Mouse (Mus musculus) Patski (cell line): Measurements from ENCODE around the gene Ms4a5. TPM values are rescaled to one million over a fixed set of nuclear protein-coding genes. Genes with fewer than 3 reads are reported as not detected.
"Not testable (repeated sequence)": the region's sequence is repeated elsewhere in the genome, so short reads cannot be mapped to it uniquely, and the experiment has no call there.

ENCODE experiments used
- ATAC-seq: fragments of 100-300 bp; one replicate; pipeline ENCODE4 v1.8.0; 2021
- CTCF ChIA-PET: fragments of 350-600 bp; sonication (Branson Sonifier 250); formaldehyde crosslinking; loops from one replicate; lab custom pipeline; 2022; ENCODE audit warnings: inconsistent platforms; lab: Charles Lee
- POLR2A ChIA-PET: fragments of 350-600 bp; sonication (Branson Sonifier 250); formaldehyde crosslinking; loops from one replicate; lab custom pipeline; 2022; ENCODE audit warnings: antibody characterized with exemption, inconsistent platforms; lab: Charles Lee
- DNase-seq: peaks from one replicate; pipeline ENCODE4 v3.0.0-alpha.2; 2011; ENCODE audit warnings: low read depth, low spot score
- H3K27me3 ChIP-seq: fragments of 371-371 bp; one replicate; pipeline ENCODE4 v1.5.1; 2021
- CTCF ChIP-seq: fragments of 100-300 bp; IDR thresholded peaks from one replicate; pipeline ENCODE4 v1.5.1; 2021
- in situ Hi-C: fragments of 300-500 bp; cut with MboI; formaldehyde crosslinking; loops from 3 replicates; pipeline ENCODE4 v1.11.1; 2018; ENCODE audit warnings: low pct_unique_long_range_greater_than_20kb, mixed read lengths
- polyA plus RNA-seq: library from polyadenylated mRNA; unstranded; gene quantifications from one replicate; pipeline ENCODE4 v1.2.3, GENCODE M21; 2021

Ms4a5 gene
- polyA plus RNA-seq, 1 experiment from 2014 or later = not detected

DNA sequence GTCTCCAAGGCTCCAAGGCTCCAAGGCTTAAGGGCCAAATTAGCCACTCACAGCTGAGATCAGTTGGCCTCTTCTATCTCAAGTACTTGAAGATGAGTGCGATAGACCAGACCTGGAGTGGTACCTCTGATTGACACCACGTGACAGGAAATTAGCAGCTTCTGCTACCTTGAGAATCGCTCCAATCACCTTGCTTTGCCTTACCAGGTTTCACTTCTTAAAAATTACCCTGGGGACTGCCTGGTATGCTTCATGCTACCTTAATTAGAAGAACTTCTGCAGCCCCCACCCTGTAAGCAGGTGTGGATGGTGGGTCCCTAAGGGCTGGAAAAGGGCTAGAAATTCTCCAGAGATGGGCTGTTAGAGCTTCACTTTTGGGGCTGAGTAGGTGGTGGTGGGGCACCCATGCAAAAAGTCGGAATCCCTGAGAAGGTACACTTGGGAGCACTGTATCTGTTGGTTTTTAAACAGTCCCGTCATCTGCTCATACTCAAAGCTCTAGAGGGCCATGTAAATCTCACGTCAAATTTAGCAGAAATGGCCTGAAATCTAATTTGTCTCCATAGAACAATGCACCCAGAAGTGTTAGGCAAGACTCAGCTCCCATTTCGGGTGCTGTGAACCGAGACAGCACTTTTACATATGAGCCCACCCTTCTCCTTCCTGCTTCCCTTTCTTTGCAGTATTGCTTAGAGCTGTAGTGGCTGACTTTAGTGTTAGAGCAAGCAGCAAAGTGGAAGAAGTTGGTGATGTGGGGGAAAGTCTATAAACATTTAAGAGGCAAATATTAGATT, 17.4 kb downstream of the Ms4a5 start, which contains the start of gene Ms4a1:
Gene Ms4a1, minus strand, starts transcription at position 190 of the 794 bp plus-strand sequence.
- POLR2A ChIA-PET = no interaction called here
- H3K27me3 ChIP-seq = peaks cover 24% of the 10 kb centered on the region
- TF ChIP-seq CTCF = no peak
- CTCF ChIA-PET = no interaction called here
- in situ Hi-C loops = no loop called here
- DNase-seq (no peak), ATAC-seq (no peak)

GRCm38 (mm10) chr19:11264602-11265185, 19.0 kb downstream of the Ms4a5 start:
- H3K27me3 ChIP-seq = peaks cover 15% of the 10 kb centered on the region
- DNase-seq (no peak), ATAC-seq (no peak)
- in situ Hi-C loops = no loop called here
- POLR2A ChIA-PET = no interaction called here
- TF ChIP-seq CTCF = no peak
- CTCF ChIA-PET = no interaction called here

GRCm38 (mm10) chr19:11263549-11263948, 20.1 kb downstream of the Ms4a5 start:
- H3K27me3 ChIP-seq = peaks cover 15% of the 10 kb centered on the region
- no peak for DNase-seq
- in situ Hi-C loops = no loop called here
- CTCF ChIA-PET = no interaction called here
- POLR2A ChIA-PET = no interaction called here
- no peak for TF ChIP-seq CTCF
- no peak for ATAC-seq

DNA sequence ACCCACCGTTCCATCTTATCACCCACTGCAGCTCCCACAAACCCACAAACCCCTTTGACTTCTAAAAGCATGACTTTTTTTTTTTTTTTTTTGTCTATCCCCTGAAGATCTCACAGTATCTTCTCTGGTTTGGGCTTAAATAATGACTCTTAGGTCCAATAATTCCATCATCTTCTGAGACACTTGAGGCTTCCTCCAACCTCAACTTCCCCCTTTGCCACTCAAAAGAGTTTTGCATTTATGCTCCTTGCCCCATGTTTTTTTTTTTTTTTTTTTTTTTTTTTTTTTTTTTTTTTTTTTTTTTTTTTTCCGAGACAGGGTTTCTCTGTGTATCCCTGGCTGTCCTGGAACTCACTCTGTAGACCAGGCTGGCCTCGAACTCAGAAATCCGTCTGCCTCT, 20.7 kb downstream of the Ms4a5 start:
- in situ Hi-C loops, ATAC-seq, DNase-seq, CTCF ChIA-PET, POLR2A ChIA-PET: not testable (repeated sequence)
- peaks cover 15% of the 10 kb centered on the region for H3K27me3 ChIP-seq

DNA sequence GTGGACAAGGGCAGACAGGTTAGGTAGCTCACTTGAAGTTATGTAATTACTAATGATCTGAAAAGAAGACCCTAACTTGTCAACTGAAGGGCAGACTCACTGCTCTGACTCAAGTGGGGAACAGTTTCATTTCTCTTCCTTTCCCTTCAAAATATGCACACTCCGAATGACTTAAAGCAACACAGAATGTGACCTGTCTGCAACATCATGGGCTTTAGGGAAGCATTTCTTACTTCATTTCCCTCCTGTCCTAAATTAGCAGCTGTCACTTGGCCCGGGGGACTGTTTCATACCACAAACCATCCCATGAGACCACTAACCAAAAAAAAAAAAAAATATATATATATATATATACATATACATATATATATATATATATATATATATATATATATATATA, 22.2 kb downstream of the Ms4a5 start:
- no peak for TF ChIP-seq CTCF
- POLR2A ChIA-PET = no interaction called here
- DNase-seq = no peak
- H3K27me3 ChIP-seq = peaks cover 18% of the 10 kb centered on the region
- CTCF ChIA-PET = interaction anchor here (1.1 kb wide), 1 partner anchor 71 kb away, joined by 3 read pairs; no protein-coding TSS in a partner anchor
- no peak for ATAC-seq
- in situ Hi-C loops = no loop called here

GRCm38 (mm10) chr19:11244230-11244629, 39.4 kb downstream of the Ms4a5 start:
- H3K27me3 ChIP-seq = peaks cover 16% of the 10 kb centered on the region
- POLR2A ChIA-PET = no interaction called here
- in situ Hi-C loops = no loop called here
- no peak for DNase-seq
- no peak for TF ChIP-seq CTCF
- ATAC-seq = no peak
- CTCF ChIA-PET = no interaction called here

DNA sequence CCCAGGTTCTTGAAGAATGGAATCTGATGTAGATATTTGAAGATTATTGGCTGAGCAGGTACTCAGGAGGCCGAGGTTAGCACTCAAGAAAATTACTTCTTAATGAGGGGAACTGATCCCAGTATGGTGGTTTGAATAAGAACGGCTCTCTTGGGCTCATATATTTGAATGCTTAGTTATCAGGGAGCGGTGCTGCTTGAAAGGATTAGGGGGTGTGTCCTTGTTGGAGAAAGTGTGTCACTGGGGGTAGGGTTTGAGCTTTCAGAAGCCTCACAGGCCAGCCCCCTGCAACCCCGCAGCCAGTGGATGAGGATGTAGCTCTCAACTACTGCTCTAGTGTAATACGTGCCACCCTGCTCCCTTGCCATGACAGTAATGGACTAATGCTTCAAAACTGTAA, 41.1 kb downstream of the Ms4a5 start:
- POLR2A ChIA-PET = no interaction called here
- CTCF ChIA-PET = no interaction called here
- in situ Hi-C loops = no loop called here

GRCm38 (mm10) chr19:11235820-11236219, 47.9 kb downstream of the Ms4a5 start:
- in situ Hi-C loops = no loop called here
- no peak for ATAC-seq
- TF ChIP-seq CTCF = no peak
- ChIA-PET CTCF (no interaction called here), POLR2A (no interaction called here)
- H3K27me3 ChIP-seq = peaks cover 14% of the 10 kb centered on the region
- DNase-seq = no peak

More for the DNA sequence above, 41.1 kb downstream of the Ms4a5 start:
- no peak for TF ChIP-seq CTCF
- DNase-seq (no peak), ATAC-seq (no peak)
- H3K27me3 ChIP-seq = peaks cover 16% of the 10 kb centered on the region

DNA sequence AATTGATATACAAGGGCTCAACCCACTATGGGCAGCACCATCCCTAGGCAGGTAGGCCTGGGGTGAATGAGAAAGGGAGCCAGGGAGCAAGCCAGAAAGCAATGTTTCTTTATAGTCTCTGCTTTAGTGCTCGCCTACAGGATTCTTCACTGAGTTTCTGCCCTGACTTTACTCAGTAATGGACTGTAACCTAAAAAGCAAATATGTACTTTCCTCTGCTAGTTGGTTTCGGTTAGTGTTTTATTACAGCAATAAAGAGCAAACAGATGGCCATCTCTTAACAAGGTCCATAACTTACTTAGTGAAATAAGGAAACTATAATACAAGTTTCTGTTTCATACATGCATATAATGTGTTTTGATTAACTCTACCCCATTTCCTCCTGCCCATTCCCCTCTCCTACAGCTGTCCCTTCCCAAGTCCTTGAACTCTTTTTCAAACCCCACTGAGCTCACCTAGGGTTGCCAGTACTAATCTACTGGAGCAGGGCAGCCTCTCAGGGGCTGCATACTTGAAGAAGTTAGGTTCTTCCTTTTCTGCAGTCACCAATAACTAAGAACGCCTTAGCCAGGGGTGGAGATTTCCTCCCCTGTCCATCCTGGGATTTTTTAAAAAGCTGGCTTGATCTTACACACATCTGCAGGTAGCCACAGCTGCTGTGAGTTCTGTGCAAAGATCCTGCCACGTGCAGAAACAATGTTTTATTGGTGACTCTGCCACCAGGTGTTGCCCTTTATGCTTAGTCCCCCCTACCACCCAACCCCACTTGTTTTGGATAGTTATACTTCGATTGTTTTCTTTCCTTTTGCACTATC, 48.5 kb downstream of the Ms4a5 start:
- DNase-seq = no peak
- ChIA-PET POLR2A (no interaction called here), CTCF (no interaction called here)
- in situ Hi-C loops = no loop called here
- H3K27me3 ChIP-seq = peaks cover 17% of the 10 kb centered on the region
- no peak for ATAC-seq
- no peak for TF ChIP-seq CTCF

- CTCF ChIA-PET = no interaction called here
- POLR2A ChIA-PET = no interaction called here
Observed at GRCm38 (mm10) chr19:11234244-11234643, 49.4 kb downstream of the Ms4a5 start.

GRCm38 (mm10) chr19:11232348-11232747, 51.3 kb downstream of the Ms4a5 start, which contains the start of gene Ms4a12:
Ms4a12 (minus strand) TSS chr19:11232448.
- ChIA-PET CTCF (no interaction called here), POLR2A (no interaction called here)
- DNase-seq (no peak), ATAC-seq (no peak)
- no peak for TF ChIP-seq CTCF
- peaks cover 22% of the 10 kb centered on the region for H3K27me3 ChIP-seq
- in situ Hi-C loops = no loop called here

More at GRCm38 (mm10) chr19:11234244-11234643, 49.4 kb downstream of the Ms4a5 start:
- ATAC-seq (no peak), DNase-seq (no peak)
- peaks cover 21% of the 10 kb centered on the region for H3K27me3 ChIP-seq
- in situ Hi-C loops = no loop called here
- no peak for TF ChIP-seq CTCF

Other genes with a start within 250 kb of the Ms4a5 start
- not detected for gene Ms4a8a, start 202.8 kb downstream of the Ms4a5 start, polyA plus RNA-seq
- not detected for gene 1700017D01Rik, start 153.0 kb downstream of the Ms4a5 start, polyA plus RNA-seq
- not detected for gene 1700025F22Rik, start 118.6 kb downstream of the Ms4a5 start, polyA plus RNA-seq
- gene Ms4a13, start 87.1 kb downstream of the Ms4a5 start, polyA plus RNA-seq = not detected
- gene Ms4a12, start 51.4 kb downstream of the Ms4a5 start, polyA plus RNA-seq = not detected
- gene Ms4a1, start 17.6 kb downstream of the Ms4a5 start, polyA plus RNA-seq = not detected
- 0.06 TPM for gene Ms4a14, start 30.6 kb upstream of the Ms4a5 start, polyA plus RNA-seq
- 0.09 TPM for gene Ms4a7, start 52.3 kb upstream of the Ms4a5 start, polyA plus RNA-seq
- not detected for gene Ms4a4a, start 91.7 kb upstream of the Ms4a5 start, polyA plus RNA-seq
- gene Ms4a4c, start 120.9 kb upstream of the Ms4a5 start, polyA plus RNA-seq = not detected
- gene Ms4a4b, start 159.7 kb upstream of the Ms4a5 start, polyA plus RNA-seq = 0.12 TPM
- not detected for gene Ms4a6c, start 185.5 kb upstream of the Ms4a5 start, polyA plus RNA-seq
- gene Gm8369, start 202.1 kb upstream of the Ms4a5 start, polyA plus RNA-seq = not detected
- not detected for gene Ms4a6b, start 232.6 kb upstream of the Ms4a5 start, polyA plus RNA-seq